Mouse (Mus musculus): Measurements from ENCODE around the gene Traip.

DNA sequence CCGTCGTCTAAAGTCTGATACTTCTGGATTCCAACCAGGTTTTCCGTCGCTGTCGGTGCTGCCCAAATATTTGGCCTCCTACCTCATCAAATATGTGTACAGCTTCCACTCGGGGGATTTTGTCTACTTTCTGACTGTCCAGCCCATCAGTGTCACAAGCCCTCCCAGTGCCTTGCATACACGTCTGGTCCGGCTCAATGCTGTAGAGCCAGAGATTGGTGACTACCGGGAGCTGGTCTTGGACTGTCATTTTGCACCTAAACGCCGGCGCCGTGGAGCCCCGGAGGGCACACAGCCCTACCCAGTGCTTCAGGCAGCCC is 42.2 kb upstream of the Traip start:
- TF ChIP-seq EP300 (IDR thresholded peaks at IDR 0.05; ENCODE audit: low read depth) (no peak), CTCF (IDR thresholded peaks at IDR 0.05; ENCODE audit: low read depth) (no peak)
